Mouse (Mus musculus) adrenal gland (tissue): ENCODE results near the gene Sorcs2.

ENCODE experiments used
- intact Hi-C: fragments of 180-260 bp; cut with DNase I; formaldehyde crosslinking; loops from one replicate; pipeline ENCODE4 v1.15.1; 2025

Gene Sorcs2

GRCm38 (mm10) chr5:36313353-36314079 lies 84.4 kb downstream of the Sorcs2 start:
- intact Hi-C loops = no loop called here

DNA sequence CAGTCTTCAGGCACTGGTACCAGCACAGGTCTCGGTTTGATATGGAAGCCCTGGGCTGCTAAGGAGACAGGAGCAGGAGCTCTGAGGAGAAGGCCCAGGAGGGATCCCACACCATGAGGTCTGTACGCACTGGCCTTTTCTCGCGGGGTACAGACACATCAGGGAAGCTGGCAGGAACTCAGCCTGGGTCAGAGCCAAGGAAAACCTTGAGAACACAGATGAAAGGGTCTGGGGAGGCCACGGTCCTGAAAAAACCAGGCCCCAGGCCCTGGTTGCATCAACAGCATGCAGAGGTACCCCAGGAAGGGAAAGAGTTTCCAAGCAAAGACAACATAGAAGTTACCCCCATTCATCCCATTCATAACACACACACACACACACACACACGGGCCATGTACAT lies 85.0 kb downstream of the Sorcs2 start:
- intact Hi-C loops = no loop called here

DNA sequence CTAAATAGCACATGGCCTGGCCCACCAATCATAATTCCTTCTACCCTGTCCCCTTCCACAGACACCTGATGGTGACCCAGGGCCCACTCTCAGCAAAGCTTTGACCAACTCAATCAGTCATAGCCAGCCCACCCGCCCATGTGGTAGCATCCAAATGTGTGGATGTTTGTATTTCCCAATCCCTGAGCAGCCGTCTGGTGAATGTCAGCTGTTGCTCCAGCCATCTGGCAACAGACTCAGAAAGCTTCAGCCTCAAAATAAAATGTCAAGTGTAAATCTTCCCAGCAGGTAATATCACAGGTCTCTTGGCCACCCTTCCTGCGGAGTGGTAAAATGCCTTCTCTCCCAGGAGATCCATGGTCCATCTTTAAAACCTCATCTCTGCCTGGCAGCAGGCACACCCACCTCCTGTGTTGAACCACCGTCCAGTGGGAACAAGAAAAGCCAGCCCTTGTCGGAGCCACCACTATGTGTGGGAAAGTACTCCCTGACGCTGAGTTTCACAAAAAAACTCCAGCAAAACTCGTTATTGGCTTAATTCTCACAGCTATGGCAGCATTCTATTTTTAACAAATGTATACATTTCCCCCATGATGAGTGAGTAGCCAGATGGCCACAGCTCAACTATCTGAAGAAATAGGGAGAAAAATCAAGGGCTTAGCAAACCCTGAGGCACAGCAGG lies 93.5 kb downstream of the Sorcs2 start:
- intact Hi-C loops = no loop called here

- intact Hi-C loops = no loop called here
Measured at GRCm38 (mm10) chr5:36301166-36301565, 96.8 kb downstream of the Sorcs2 start.

- intact Hi-C loops = no loop called here
Measured at GRCm38 (mm10) chr5:36298049-36298448, 99.9 kb downstream of the Sorcs2 start.

DNA sequence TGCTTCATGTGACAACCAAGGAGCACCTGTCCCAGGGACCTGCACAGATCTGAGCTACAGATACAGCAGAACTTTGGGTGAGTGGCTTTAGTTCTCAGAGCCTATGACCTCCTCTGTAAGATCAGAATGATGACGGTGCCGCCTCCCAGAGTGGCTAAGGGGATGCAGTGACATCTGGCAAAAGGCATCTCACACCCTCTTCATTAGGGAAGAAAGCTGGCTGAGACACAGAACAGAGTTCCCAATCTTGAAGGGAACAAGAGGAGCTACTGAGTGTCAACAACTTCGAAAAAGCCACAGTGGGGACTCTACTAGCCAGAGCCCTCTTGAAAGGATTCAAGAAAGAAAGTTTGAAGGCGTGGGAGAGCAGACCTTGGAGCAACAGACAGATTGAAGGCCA lies 100.7 kb downstream of the Sorcs2 start:
- intact Hi-C loops = no loop called here

GRCm38 (mm10) chr5:36293109-36293900 lies 104.6 kb downstream of the Sorcs2 start:
- intact Hi-C loops = loop anchor here (5.0 kb wide), 1 partner anchor 104 kb away; the partner anchor contains the start of gene Sorcs2

DNA sequence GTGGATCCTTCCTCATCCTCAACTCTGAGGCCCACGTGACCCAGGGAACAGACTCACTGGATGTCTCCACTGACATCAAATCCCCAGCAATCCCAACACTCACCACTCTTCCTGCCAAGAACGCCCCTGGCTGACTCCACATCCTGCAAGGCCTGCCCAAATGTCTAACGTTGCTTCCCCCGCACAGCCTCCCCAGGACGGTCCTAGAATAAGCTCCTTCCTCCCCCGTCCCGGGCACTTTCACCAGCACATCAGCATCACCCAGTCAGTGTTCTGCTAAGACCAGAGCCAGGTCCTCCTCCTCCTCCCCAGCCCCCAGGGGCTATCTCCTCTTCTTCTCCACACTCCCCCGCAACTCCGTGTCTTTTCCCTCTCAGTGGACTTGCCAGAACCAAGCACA lies 105.6 kb downstream of the Sorcs2 start:
- intact Hi-C loops = loop anchor here (5.0 kb wide), 1 partner anchor 105 kb away; the partner anchor contains the start of gene Sorcs2

- intact Hi-C loops = loop anchor here (5.0 kb wide), 1 partner anchor 106 kb away; the partner anchor contains the start of gene Sorcs2
Measured at GRCm38 (mm10) chr5:36291191-36291590, 106.7 kb downstream of the Sorcs2 start.

DNA sequence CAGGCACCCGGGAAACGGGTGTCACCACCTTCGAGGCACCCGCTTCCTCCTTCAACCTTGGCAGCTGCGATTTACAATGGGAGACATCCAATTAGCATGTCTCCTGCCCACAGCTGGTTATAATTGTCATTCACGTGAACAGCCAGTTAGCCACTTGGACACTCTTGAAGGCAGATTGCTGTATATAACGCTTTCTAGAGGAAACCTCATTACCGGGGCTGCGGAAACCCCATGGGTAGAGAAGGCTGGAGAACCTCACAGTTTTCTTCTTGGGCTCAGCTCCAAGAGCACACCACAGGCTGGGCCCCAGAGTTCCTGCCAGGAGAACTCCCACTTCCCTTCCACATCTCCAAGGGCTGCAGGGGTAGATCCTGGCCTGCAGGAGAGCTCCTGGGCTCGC lies 112.5 kb downstream of the Sorcs2 start:
- intact Hi-C loops = no loop called here

- intact Hi-C loops = loop anchor here (5.0 kb wide), 1 partner anchor 53 kb away; no protein-coding TSS in a partner anchor
Measured at GRCm38 (mm10) chr5:36279896-36280295, 118.0 kb downstream of the Sorcs2 start.

DNA sequence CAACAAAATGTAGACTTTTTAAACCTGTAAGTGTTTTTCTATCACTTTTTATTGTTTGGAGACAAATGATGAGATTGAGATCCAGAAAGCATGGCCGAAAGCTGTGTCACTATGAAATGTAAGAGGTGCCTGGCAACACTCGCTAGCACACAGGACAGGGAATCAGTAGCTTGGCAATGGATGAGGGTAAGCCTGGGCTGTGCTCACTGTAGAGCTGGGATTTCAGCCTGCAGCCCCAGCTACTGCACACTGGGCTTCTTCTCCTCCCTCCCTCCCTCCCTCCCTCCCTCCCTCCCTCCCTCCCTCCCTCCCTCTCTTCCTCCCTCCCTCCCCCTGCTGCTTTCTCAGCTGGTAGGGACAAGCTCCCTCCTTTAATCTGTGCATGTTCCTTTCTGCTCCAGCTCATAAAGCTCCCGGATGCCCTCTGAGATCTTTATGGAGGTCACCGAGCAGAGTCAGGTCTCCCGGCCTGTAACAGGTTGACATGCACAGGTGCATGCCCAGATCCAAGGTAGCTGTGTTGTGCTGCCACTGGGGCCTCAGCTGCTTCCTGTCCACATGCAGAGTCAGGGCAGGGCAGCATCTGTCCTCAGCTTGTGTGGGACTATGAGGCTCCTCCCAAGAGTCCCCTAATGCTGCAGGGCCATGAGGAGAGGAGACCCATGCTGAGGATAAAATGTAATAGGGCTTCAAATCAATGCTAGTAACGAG lies 123.1 kb downstream of the Sorcs2 start:
- intact Hi-C loops = loop anchor here (5.0 kb wide), 1 partner anchor 48 kb away; no protein-coding TSS in a partner anchor

- intact Hi-C loops = no loop called here
Measured at GRCm38 (mm10) chr5:36267194-36267769, 130.7 kb downstream of the Sorcs2 start.

GRCm38 (mm10) chr5:36260862-36261261 lies 137.1 kb downstream of the Sorcs2 start:
- intact Hi-C loops = no loop called here

DNA sequence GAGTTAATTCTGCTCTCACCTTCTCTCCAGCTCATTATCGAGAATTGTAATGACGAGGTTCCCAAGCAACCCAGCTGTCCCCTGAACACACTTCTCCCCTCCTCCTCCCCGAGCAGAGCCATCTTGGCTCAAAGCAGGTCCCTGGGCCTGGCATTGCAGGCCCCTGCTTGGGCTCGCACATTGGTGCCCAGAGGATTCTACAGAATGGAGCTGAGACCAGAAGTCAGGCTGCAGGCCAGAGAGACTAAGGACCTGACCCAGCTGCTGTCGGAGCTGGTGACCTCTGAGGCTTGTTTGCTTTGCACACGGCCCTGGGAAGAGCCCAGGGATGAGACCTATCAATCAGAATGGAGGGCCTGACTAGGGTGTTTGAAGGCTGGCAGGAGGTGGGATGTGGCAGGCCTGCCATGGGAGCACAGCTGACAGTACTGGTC lies 138.2 kb downstream of the Sorcs2 start:
- intact Hi-C loops = no loop called here

GRCm38 (mm10) chr5:36258387-36259181 lies 139.4 kb downstream of the Sorcs2 start:
- intact Hi-C loops = no loop called here

GRCm38 (mm10) chr5:36257008-36257407 lies 140.9 kb downstream of the Sorcs2 start:
- intact Hi-C loops = no loop called here

- intact Hi-C loops = no loop called here
Measured at GRCm38 (mm10) chr5:36254642-36255516, 143.1 kb downstream of the Sorcs2 start.
